Mouse (Mus musculus) ES-E14 (cell line): Measurements from ENCODE around the gene Arl4c. TPM values are rescaled to one million over a fixed set of nuclear protein-coding genes. Genes with fewer than 3 reads are reported as not detected.

Source experiments
- DNase-seq: peaks from one replicate; pipeline ENCODE4 v3.0.0-alpha.2; 2013; ENCODE audit warnings: low read depth, low spot score
- H3K27ac ChIP-seq: 2 replicates; pipeline ENCODE4 v1.5.1; 2012; ENCODE audit warnings: low read depth, mild to moderate bottlenecking, low read length, moderate library complexity, mixed read lengths; ENCODE audit not compliant: poor library complexity, insufficient read depth, severe bottlenecking
- H3K36me3 ChIP-seq: 2 replicates; pipeline ENCODE4 v1.6.1; 2012; ENCODE audit warnings: mild to moderate bottlenecking, low read length, moderate library complexity, mixed read lengths; ENCODE audit not compliant: control insufficient read depth, poor library complexity, insufficient read depth, severe bottlenecking
- H3K4me1 ChIP-seq, 2 experiments: fragments of 150-350 bp in 1 of 2; sonication (generic) in 1 of 2; 2 replicates each; pipeline ENCODE4 v1.6.1; 2012; ENCODE audit warnings: low read length in 2 of 2, mild to moderate bottlenecking in 1 of 2, mixed read lengths in 1 of 2; ENCODE audit not compliant: control insufficient read depth in 2 of 2, insufficient read depth in 2 of 2, poor library complexity in 1 of 2
- H3K4me3 ChIP-seq, 2 experiments: fragments of 150-350 bp in 1 of 2; sonication (generic) in 1 of 2; 2 replicates each; pipeline ENCODE4 v1.5.1; 2012; ENCODE audit warnings: low read length in 2 of 2, low read depth in 1 of 2, mild to moderate bottlenecking in 1 of 2, mixed read lengths in 1 of 2; ENCODE audit not compliant: insufficient read depth in 1 of 2, poor library complexity in 1 of 2, severe bottlenecking in 1 of 2
- H3K9ac ChIP-seq: 2 replicates; pipeline ENCODE4 v1.6.1; 2012; ENCODE audit warnings: low read depth, mild to moderate bottlenecking, low read length, mixed read lengths; ENCODE audit not compliant: poor library complexity, insufficient read depth, severe bottlenecking
- H3K9me3 ChIP-seq: fragments of 150-350 bp; sonication (generic); 2 replicates; pipeline ENCODE4 v1.6.1; 2012; ENCODE audit warnings: low read depth, mild to moderate bottlenecking, low read length; ENCODE audit not compliant: control insufficient read depth, insufficient read depth
- CHD2 ChIP-seq: IDR thresholded peaks from 2 replicates; pipeline ENCODE4 v1.6.1; 2014; ENCODE audit warnings: mild to moderate bottlenecking, low read depth, low read length, inconsistent platforms
- HCFC1 ChIP-seq: IDR thresholded peaks from 2 replicates; pipeline ENCODE4 v1.6.1; 2012; ENCODE audit warnings: low read length, inconsistent platforms, borderline replicate concordance; ENCODE audit not compliant: insufficient read depth
- MAFK ChIP-seq: IDR thresholded peaks from 2 replicates; pipeline ENCODE4 v1.6.1; 2014; ENCODE audit warnings: mild to moderate bottlenecking, low read depth, low read length, inconsistent platforms; ENCODE audit not compliant: insufficient read depth
- ZC3H11A ChIP-seq: IDR thresholded peaks from 2 replicates; pipeline ENCODE4 v1.6.1; 2012; ENCODE audit warnings: low read depth, mild to moderate bottlenecking, inconsistent platforms, low read length, borderline replicate concordance
- ZNF384 ChIP-seq: IDR thresholded peaks from 2 replicates; pipeline ENCODE4 v1.6.1; 2012; ENCODE audit warnings: low read depth, low read length, inconsistent platforms
- in situ Hi-C, 2 experiments: fragments of 600-800 bp; cut with MboI; formaldehyde crosslinking; loops; one replicate each; pipeline ENCODE4 v1.15.1; 2025; ENCODE audit warnings: low sequenced_read_pairs in 2 of 2, inconsistent platforms in 1 of 2; ENCODE audit not compliant: unreplicated experiment in 2 of 2
- total RNA-seq: library from RNA; depleted of rRNA; stranded (reverse); fragments of 300-350 nt; gene quantifications from 2 replicates; pipeline ENCODE4 v1.2.3, GENCODE M21; 2012

Gene Arl4c
- total RNA-seq, 1 experiment: 37.7 TPM

- Histone ChIP-seq H3K4me1 (peaks cover 0 to 9% of the 10 kb centered on the region in 2 experiments; a peak in 2 of 4 replicates), H3K36me3 (no peaks in the 10 kb centered on the region; the same call in 1 of the 2 replicates), H3K27ac (no peak overlapping the region; the same call in 1 of the 2 replicates), H3K9me3 (no peaks in the 10 kb centered on the region), H3K9ac (peak overlapping the region; percentile 74), H3K4me3 (peak overlapping the region; percentile 81 to 84)
- in situ Hi-C loops: loop anchor here (10.0 to 25.0 kb wide), 3 partner anchors 136 to 264 kb away; no protein-coding TSS in a partner anchor
- DNase-seq: no peak
- TF ChIP-seq CHD2: no peak
- no peak for TF ChIP-seq ZNF384
- TF ChIP-seq MAFK: no peak
- TF ChIP-seq ZC3H11A: no peak
- TF ChIP-seq HCFC1: no peak
Measured at GRCm38 (mm10) chr1:88700961-88701861, 810 bp downstream of the Arl4c start.

GRCm38 (mm10) chr1:88699856-88700791, 1.9 kb downstream of the Arl4c start:
- no peaks in the 10 kb centered on the region; the same call in 1 of the 2 replicates for H3K36me3 ChIP-seq
- no peak for DNase-seq
- H3K9ac ChIP-seq: peak overlapping the region; percentile 66; the same call in 1 of the 2 replicates
- H3K4me3 ChIP-seq: peak overlapping the region; percentile 81 to 84
- peaks cover 0 to 7% of the 10 kb centered on the region in 2 experiments; a peak in 2 of 4 replicates for H3K4me1 ChIP-seq
- TF ChIP-seq ZNF384 (no peak), HCFC1 (no peak), MAFK (no peak), CHD2 (no peak), ZC3H11A (no peak)
- no peak overlapping the region for H3K27ac ChIP-seq
- H3K9me3 ChIP-seq: no peaks in the 10 kb centered on the region
- in situ Hi-C loops: loop anchor here (10.0 to 25.0 kb wide), 3 partner anchors 135 to 263 kb away; no protein-coding TSS in a partner anchor

GRCm38 (mm10) chr1:88699401-88699800, 2.6 kb downstream of the Arl4c start:
- no peak for TF ChIP-seq ZNF384
- no peak for TF ChIP-seq MAFK
- TF ChIP-seq ZC3H11A: no peak
- TF ChIP-seq CHD2: no peak
- no peak for TF ChIP-seq HCFC1
- H3K9ac ChIP-seq: no peak overlapping the region
- H3K9me3 ChIP-seq: no peaks in the 10 kb centered on the region
- H3K4me3 ChIP-seq: peak overlapping the region in 1 of 2 experiments; percentile 84; a peak in 2 of 4 replicates
- H3K36me3 ChIP-seq: no peaks in the 10 kb centered on the region; the same call in 1 of the 2 replicates
- DNase-seq: no peak
- peaks cover 0 to 7% of the 10 kb centered on the region in 2 experiments; a peak in 2 of 4 replicates for H3K4me1 ChIP-seq
- in situ Hi-C loops: no loop called here
- no peak overlapping the region for H3K27ac ChIP-seq

GRCm38 (mm10) chr1:88698926-88699325, 3.1 kb downstream of the Arl4c start:
- no peak for DNase-seq
- H3K4me1 ChIP-seq: peaks cover 0 to 8% of the 10 kb centered on the region in 2 experiments; a peak in 2 of 4 replicates
- no peak overlapping the region for H3K27ac ChIP-seq
- no peak for TF ChIP-seq MAFK
- no peak for TF ChIP-seq ZNF384
- no peak for TF ChIP-seq CHD2
- TF ChIP-seq HCFC1: no peak
- TF ChIP-seq ZC3H11A: no peak
- in situ Hi-C loops: no loop called here
- H3K36me3 ChIP-seq: no peaks in the 10 kb centered on the region; the same call in 1 of the 2 replicates
- H3K9me3 ChIP-seq: no peaks in the 10 kb centered on the region
- no peak overlapping the region for H3K9ac ChIP-seq
- H3K4me3 ChIP-seq: no peak overlapping the region; a peak in 1 of 4 replicates
